Mouse (Mus musculus): ENCODE data around the gene Rab11a.
"Not testable (repeated sequence)": the region's sequence is repeated elsewhere in the genome, so short reads cannot be mapped to it uniquely, and the experiment has no call there.

Rab11a gene

GRCm38 (mm10) chr9:64693094-64693493, 44.5 kb downstream of the Rab11a start:
- DNase-seq (ENCODE audit: low spot score in 2 of 2), result no peak

DNA sequence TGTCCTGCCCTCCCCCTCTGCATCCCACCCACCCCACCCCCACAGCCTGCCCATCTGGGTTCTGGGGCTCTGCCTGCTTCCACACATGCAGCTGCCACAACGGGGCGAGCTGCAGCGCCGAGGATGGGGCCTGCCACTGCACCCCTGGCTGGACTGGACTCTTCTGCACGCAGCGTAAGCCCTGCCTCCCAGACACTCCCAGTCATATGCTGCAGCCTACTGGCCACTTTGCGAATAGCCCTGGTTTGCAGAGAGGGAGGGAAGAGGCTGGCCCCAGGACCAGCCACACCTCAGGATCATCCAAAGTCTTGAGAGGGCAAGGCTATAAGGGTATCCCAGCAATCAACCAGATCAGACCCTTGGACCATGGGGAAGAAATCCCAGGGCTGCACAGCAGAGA, 46.4 kb downstream of the Rab11a start:
- DNase-seq (ENCODE audit: low spot score in 2 of 2), result peak in 1 of 2 experiments; percentile 54

GRCm38 (mm10) chr9:64690771-64691170, 46.8 kb downstream of the Rab11a start:
- no peak for DNase-seq (ENCODE audit: low spot score in 2 of 2)

DNA sequence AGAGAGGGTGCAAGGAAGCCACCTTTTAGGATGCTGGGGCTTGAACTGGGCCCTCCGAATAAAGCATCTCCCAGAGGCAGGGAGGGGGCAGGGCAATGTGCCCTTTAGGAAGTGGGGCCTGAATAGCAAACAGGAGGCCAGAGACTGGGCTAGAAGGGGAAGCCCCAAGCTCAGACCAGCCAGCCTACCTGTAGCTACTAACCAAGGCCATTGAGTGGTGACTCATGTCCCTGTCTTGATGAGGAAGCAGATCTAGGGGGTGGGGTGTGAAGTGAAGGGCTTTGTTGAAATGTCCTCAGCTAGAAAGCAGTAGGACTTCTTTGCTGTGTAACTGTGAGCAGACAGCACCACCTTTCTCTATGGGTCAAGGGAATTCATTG, 49.6 kb downstream of the Rab11a start:
- no peak for DNase-seq (ENCODE audit: low spot score in 2 of 2)

- no peak for DNase-seq (ENCODE audit: low spot score in 2 of 2)
These were observed 50.2 kb downstream of the Rab11a start for GRCm38 (mm10) chr9:64687122-64688014.

GRCm38 (mm10) chr9:64671341-64672319, 65.9 kb downstream of the Rab11a start:
- not testable (repeated sequence) for DNase-seq (ENCODE audit: low spot score in 2 of 2)

DNA sequence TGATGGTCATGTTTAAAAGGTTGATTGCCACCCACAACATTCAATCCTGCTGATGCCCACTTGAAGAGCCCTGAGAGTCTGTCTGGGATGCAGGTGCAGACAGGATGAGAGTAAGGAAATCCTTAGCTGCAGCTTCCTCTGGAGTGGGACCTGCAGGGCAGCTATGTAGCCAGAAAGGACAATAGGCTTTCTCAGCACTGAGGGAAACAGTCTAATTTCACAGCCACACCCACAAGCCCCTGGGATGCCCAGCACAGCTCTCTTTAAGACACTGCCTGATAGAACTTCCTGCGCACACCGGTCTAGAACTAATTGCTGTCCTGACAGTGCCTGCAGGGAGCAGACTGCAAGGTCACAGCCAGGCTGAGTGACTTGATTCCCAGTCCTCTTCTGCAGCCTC, 69.6 kb downstream of the Rab11a start:
- DNase-seq (ENCODE audit: low spot score in 2 of 2), result no peak

- DNase-seq (ENCODE audit: low spot score in 2 of 2), result no peak
These were observed 70.0 kb downstream of the Rab11a start for GRCm38 (mm10) chr9:64667513-64667912.

DNA sequence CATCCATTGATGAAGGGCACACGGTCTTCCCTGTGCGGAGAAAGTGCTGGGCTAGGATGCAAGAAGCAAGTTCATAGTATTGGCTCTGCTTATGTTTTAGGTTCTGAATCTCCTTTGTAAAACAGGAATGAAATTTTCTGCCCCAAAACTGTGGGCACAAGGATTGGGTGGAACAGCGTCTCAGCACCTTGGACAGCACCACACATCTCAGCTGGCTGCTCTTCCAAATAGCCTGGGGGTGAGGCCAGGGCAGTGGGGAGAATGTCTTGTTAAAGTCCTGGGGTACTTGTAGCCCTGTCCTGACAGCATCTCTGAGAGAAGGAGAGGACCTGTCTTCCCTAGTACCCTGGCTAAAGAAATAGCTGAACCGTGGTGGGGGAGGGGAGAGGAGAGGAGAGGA, 71.0 kb downstream of the Rab11a start:
- DNase-seq (ENCODE audit: low spot score in 2 of 2), result no peak
